Mouse (Mus musculus): ENCODE measurements around the gene Arhgdia.
"Not testable (repeated sequence)": the region's sequence is repeated elsewhere in the genome, so short reads cannot be mapped to it uniquely, and the experiment has no call there.

The Arhgdia gene

GRCm38 (mm10) chr11:120613481-120613972 is 32.1 kb upstream of the Arhgdia start:
- peak in 1 of 2 experiments; percentile 19 for DNase-seq

- DNase-seq = peak; percentile 95 to 96
These were observed 31.3 kb upstream of the Arhgdia start for GRCm38 (mm10) chr11:120612763-120613162.

GRCm38 (mm10) chr11:120610477-120611046 is 29.1 kb upstream of the Arhgdia start:
- DNase-seq = no peak

- no peak for DNase-seq
These were observed 27.8 kb upstream of the Arhgdia start for GRCm38 (mm10) chr11:120609250-120609649.

- DNase-seq = peak in 1 of 2 experiments; percentile 10
These were observed 27.0 kb upstream of the Arhgdia start, which contains the start of gene Npb for GRCm38 (mm10) chr11:120608241-120609034. TSS of gene Npb (plus strand) at chr11:120608477.

GRCm38 (mm10) chr11:120606764-120607163 is 25.3 kb upstream of the Arhgdia start:
- DNase-seq = no peak

- DNase-seq = no peak
These were observed 24.2 kb upstream of the Arhgdia start for GRCm38 (mm10) chr11:120605667-120606066.

- DNase-seq = no peak
These were observed 22.1 kb upstream of the Arhgdia start for GRCm38 (mm10) chr11:120603545-120603944.

GRCm38 (mm10) chr11:120600716-120601115 is 19.3 kb upstream of the Arhgdia start:
- no peak for DNase-seq

- DNase-seq = no peak
These were observed 17.6 kb upstream of the Arhgdia start for GRCm38 (mm10) chr11:120598990-120599549.

GRCm38 (mm10) chr11:120598283-120598989 is 17.0 kb upstream of the Arhgdia start, which contains the start of the genes Alyref and Anapc11:
TSS of gene Alyref (minus strand) at chr11:120598365.
TSS of gene Anapc11 (plus strand) at chr11:120598421.
- DNase-seq = peak; percentile 89 to 93

GRCm38 (mm10) chr11:120597240-120598235 is 16.1 kb upstream of the Arhgdia start:
- peak in 1 of 2 experiments; percentile 27 for DNase-seq

- no peak for DNase-seq
These were observed 7.1 kb upstream of the Arhgdia start for GRCm38 (mm10) chr11:120588531-120588930.

- DNase-seq = no peak
These were observed 2.5 kb upstream of the Arhgdia start for GRCm38 (mm10) chr11:120583937-120584336.

- not testable (repeated sequence) for DNase-seq
These were observed 1.5 kb upstream of the Arhgdia start for GRCm38 (mm10) chr11:120582982-120583293.

GRCm38 (mm10) chr11:120582268-120582981 is 1.0 kb upstream of the Arhgdia start:
- DNase-seq = peak in 1 of 2 experiments; percentile 45

- peak; percentile 45 to 46 for DNase-seq
These were observed 523 bp downstream of the Arhgdia start for GRCm38 (mm10) chr11:120580871-120581331.

- DNase-seq = peak; percentile 20 to 25
These were observed 1.2 kb downstream of the Arhgdia start for GRCm38 (mm10) chr11:120580190-120580589.

GRCm38 (mm10) chr11:120579316-120580107 is 1.9 kb downstream of the Arhgdia start:
- peak; percentile 76 to 79 for DNase-seq

GRCm38 (mm10) chr11:120578694-120579243 is 2.7 kb downstream of the Arhgdia start:
- DNase-seq = peak in 1 of 2 experiments; percentile 16
